Mouse (Mus musculus): ENCODE measurements around the gene Tspoap1. TPM values are rescaled to one million over a fixed set of nuclear protein-coding genes. Genes with fewer than 3 reads are reported as not detected.

Tspoap1 gene
- polyA plus RNA-seq, 1 experiment = 10.3 TPM

DNA sequence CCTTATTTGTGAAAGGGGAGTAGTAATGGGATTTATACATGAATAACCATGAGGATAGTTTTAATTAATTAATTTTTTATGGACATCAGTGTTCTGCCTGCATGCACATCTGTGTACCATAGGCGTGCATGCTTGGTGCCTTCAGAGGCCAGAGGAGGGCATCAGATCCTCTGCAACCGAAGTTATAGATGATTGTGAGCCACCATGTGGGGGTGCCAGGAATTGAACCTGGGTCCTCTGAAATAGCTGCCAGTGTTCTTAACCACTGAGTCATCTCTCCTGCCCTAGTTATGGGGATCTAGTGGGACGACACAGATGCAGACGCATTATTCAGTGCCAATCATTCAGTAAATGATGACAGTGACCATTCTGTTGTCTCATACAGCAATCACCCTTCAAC is 37.5 kb upstream of the Tspoap1 start:
- Histone ChIP-seq H3K4me3 (ENCODE audit: control insufficient read depth, low read depth, low read length) (no peak overlapping the region), H3K27me3 (ENCODE audit: control insufficient read depth, insufficient read depth, low read length) (no peaks in the 10 kb centered on the region), H3K4me1 (ENCODE audit: control insufficient read depth, insufficient read depth, low read length) (no peaks in the 10 kb centered on the region), H3K36me3 (ENCODE audit: control insufficient read depth, insufficient read depth, low read length) (no peaks in the 10 kb centered on the region), H3K27ac (ENCODE audit: control insufficient read depth, insufficient read depth, low read depth, low read length) (no peak overlapping the region)
- no peak for TF ChIP-seq POLR2A (IDR thresholded peaks at IDR 0.05; ENCODE audit: control insufficient read depth, low read depth, low read length)
- no peak for TF ChIP-seq CTCF (IDR thresholded peaks at IDR 0.05; ENCODE audit: control insufficient read depth, insufficient read depth, insufficient replicate concordance, low read depth, low read length)

DNA sequence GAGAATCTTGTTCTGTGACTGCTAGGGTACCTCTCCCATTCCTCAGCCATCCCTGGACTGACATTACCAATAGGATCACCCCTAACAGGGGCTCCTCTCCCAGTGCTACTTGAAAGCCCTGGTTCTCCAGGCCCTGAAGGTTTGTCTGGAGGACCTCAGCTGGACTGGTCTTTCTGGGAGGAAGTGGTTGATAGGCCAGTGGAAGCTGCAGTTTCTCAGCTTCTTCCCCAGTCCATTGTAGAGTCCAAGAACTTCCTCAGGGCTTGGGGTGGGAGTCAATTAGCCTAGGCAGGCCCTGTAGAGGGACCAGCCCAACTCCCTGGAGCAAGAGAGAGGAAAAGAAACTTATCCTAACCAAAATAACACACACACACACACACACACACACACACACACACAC is 34.8 kb upstream of the Tspoap1 start:
- TF ChIP-seq POLR2A (IDR thresholded peaks at IDR 0.05; ENCODE audit: control insufficient read depth, low read depth, low read length) (no peak), CTCF (IDR thresholded peaks at IDR 0.05; ENCODE audit: control insufficient read depth, insufficient read depth, insufficient replicate concordance, low read depth, low read length) (no peak)
- Histone ChIP-seq H3K4me1 (ENCODE audit: control insufficient read depth, insufficient read depth, low read length) (no peaks in the 10 kb centered on the region), H3K36me3 (ENCODE audit: control insufficient read depth, insufficient read depth, low read length) (no peaks in the 10 kb centered on the region), H3K4me3 (ENCODE audit: control insufficient read depth, low read depth, low read length) (no peak overlapping the region), H3K27me3 (ENCODE audit: control insufficient read depth, insufficient read depth, low read length) (no peaks in the 10 kb centered on the region), H3K27ac (ENCODE audit: control insufficient read depth, insufficient read depth, low read depth, low read length) (no peak overlapping the region)

DNA sequence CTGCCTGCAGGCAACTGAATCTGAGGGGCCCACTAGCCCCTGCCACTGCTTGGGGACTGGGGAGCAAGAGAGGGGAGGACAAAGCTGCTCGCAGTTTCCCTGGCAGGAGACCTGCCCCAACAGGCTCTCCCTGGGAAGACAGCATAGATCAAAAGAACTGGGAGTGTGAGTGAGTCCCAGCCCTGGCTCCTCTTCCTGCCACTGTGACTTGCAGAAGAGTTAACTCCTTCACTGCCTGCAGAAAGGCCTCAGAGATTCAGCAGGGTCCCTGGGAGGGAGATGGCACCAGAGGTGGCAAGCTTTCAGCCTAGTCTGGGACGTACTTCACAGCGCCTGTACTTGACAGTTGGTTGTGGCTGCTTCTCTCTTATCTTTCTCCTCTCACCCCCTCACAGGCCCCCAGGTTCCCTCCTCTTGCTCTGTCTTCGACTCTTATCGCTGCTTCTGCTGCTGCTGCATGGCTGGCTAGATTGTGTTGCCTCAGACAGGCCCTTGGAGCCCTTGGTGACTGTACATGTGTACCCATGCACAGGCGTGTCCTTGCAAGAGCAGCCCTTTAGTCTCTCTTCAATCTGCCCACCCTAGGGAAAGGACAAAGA is 34.3 kb upstream of the Tspoap1 start:
- Histone ChIP-seq H3K27ac (ENCODE audit: control insufficient read depth, insufficient read depth, low read depth, low read length) (no peak overlapping the region), H3K4me3 (ENCODE audit: control insufficient read depth, low read depth, low read length) (no peak overlapping the region)
- TF ChIP-seq CTCF (IDR thresholded peaks at IDR 0.05; ENCODE audit: control insufficient read depth, insufficient read depth, insufficient replicate concordance, low read depth, low read length) (no peak), POLR2A (IDR thresholded peaks at IDR 0.05; ENCODE audit: control insufficient read depth, low read depth, low read length) (no peak)

DNA sequence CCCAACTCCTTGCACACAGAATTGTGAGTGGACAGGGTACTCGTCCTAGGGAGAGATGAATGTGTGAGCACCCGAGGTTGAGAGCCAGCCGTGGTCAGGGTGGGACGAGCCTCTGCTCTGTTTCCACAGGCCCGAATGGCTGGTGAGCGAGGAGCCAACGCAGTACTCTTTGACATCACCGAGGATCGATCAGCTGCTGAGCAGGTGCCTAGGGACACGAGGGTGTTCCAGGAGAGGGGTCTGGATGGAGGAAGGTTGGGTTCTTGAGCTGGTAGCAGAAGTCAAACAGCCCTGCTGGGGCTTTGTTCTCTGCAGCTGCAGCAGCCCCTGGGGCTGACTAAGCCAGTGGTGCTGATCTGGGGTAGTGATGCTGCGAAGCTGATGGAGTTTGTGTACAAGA is 33.3 kb upstream of the Tspoap1 start:
- Histone ChIP-seq H3K27me3 (ENCODE audit: control insufficient read depth, insufficient read depth, low read length) (no peaks in the 10 kb centered on the region), H3K4me3 (ENCODE audit: control insufficient read depth, low read depth, low read length) (no peak overlapping the region), H3K27ac (ENCODE audit: control insufficient read depth, insufficient read depth, low read depth, low read length) (no peak overlapping the region), H3K4me1 (ENCODE audit: control insufficient read depth, insufficient read depth, low read length) (peaks cover 4% of the 10 kb centered on the region; the same call in 1 of the 2 replicates), H3K36me3 (ENCODE audit: control insufficient read depth, insufficient read depth, low read length) (no peaks in the 10 kb centered on the region)
- no peak for TF ChIP-seq POLR2A (IDR thresholded peaks at IDR 0.05; ENCODE audit: control insufficient read depth, low read depth, low read length)
- no peak for TF ChIP-seq CTCF (IDR thresholded peaks at IDR 0.05; ENCODE audit: control insufficient read depth, insufficient read depth, insufficient replicate concordance, low read depth, low read length)

More for the DNA sequence above, 34.3 kb upstream of the Tspoap1 start:
- Histone ChIP-seq H3K4me1 (ENCODE audit: control insufficient read depth, insufficient read depth, low read length) (peaks cover 2% of the 10 kb centered on the region; the same call in 1 of the 2 replicates), H3K36me3 (ENCODE audit: control insufficient read depth, insufficient read depth, low read length) (no peaks in the 10 kb centered on the region), H3K27me3 (ENCODE audit: control insufficient read depth, insufficient read depth, low read length) (no peaks in the 10 kb centered on the region)

DNA sequence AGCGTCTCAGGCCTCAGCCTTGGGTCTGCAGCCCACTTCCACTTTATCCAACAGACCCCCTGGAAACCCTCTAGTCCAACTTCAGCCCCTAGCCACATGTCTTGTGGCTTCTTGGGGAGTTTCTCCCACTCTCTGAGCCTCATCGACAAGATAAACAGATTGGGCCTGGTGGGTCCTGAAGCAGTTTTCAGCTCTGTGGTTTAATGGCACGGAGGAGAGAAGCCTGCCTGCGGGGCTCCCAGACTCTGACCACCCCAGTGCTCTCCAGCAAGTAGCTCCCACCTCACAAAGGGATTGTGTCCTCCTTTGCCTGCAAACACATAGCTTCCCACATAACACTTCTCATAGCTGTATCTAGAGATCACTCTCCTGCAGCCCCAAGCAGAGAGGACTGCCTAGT is 32.9 kb upstream of the Tspoap1 start:
- H3K36me3 ChIP-seq (ENCODE audit: control insufficient read depth, insufficient read depth, low read length) = no peaks in the 10 kb centered on the region
- H3K27me3 ChIP-seq (ENCODE audit: control insufficient read depth, insufficient read depth, low read length) = no peaks in the 10 kb centered on the region
- peaks cover 4% of the 10 kb centered on the region; the same call in 1 of the 2 replicates for H3K4me1 ChIP-seq (ENCODE audit: control insufficient read depth, insufficient read depth, low read length)
- TF ChIP-seq POLR2A (IDR thresholded peaks at IDR 0.05; ENCODE audit: control insufficient read depth, low read depth, low read length) (no peak), CTCF (IDR thresholded peaks at IDR 0.05; ENCODE audit: control insufficient read depth, insufficient read depth, insufficient replicate concordance, low read depth, low read length) (no peak)
- H3K27ac ChIP-seq (ENCODE audit: control insufficient read depth, insufficient read depth, low read depth, low read length) = no peak overlapping the region
- H3K4me3 ChIP-seq (ENCODE audit: control insufficient read depth, low read depth, low read length) = no peak overlapping the region

DNA sequence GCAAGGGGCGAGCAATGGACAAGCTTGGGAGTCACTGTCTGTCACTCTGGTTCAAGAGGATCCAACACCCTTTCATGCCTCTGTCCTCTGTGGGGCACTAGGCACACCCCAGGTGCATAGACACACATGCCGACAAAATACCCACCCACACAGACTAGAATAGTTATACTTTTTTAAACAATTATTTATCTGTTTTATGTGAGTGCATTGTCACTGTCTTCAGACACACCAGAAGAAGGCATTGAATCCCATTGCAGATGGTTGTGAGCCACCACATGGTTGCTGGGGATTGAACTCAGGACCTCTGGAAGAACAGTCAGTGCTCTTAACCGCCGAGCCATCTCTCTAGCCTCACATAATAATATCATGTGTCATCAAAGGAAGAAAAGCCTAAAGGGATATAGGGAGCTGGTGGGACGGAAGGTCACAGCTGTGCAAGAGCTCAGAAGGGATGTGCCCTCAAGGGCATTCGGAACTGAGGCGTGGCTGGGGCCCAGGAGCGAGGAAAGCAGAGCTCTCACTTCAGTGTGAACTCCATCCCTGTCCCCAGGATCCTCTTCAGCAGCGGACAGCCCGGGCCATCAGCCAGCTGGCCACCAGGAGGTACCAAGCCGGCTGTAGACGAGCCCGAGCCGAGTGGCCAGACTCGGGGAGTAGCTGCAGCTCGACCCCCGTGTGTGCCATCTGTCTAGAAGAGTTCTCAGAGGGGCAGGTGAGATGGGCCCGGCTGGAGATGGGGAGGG is 31.3 kb upstream of the Tspoap1 start:
- no peak for TF ChIP-seq POLR2A (IDR thresholded peaks at IDR 0.05; ENCODE audit: control insufficient read depth, low read depth, low read length)
- TF ChIP-seq CTCF (IDR thresholded peaks at IDR 0.05; ENCODE audit: control insufficient read depth, insufficient read depth, insufficient replicate concordance, low read depth, low read length) = no peak
- Histone ChIP-seq H3K4me3 (ENCODE audit: control insufficient read depth, low read depth, low read length) (no peak overlapping the region), H3K27me3 (ENCODE audit: control insufficient read depth, insufficient read depth, low read length) (no peaks in the 10 kb centered on the region), H3K27ac (ENCODE audit: control insufficient read depth, insufficient read depth, low read depth, low read length) (no peak overlapping the region), H3K36me3 (ENCODE audit: control insufficient read depth, insufficient read depth, low read length) (no peaks in the 10 kb centered on the region), H3K4me1 (ENCODE audit: control insufficient read depth, insufficient read depth, low read length) (peaks cover 4% of the 10 kb centered on the region; the same call in 1 of the 2 replicates)

DNA sequence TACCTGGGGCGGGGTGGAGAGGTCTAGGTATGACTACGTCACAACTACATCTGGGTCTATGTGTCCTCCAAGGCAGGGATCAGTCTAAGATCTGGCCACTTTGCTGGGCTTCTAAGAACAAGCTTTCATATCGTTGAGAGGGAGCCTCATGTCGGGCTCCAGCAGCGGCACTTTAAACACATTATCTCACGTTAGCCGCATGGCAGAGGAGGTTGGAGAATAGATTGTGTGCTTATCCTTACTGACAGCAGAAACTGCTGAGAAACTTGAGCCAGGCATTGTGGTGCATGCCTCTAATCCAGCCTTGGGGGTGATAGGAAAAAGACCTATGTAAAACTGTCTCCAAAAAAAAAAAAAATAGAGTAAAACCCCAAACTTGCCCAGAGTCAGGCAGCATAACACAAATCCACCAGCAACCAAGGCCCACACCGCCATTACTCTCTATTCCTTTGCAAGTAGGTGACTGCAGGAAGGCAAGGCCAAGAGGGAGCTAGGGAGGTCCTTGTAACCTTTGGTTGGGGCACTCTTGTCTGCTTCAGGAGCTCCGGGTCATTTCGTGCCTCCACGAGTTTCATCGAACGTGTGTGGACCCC is 30.7 kb upstream of the Tspoap1 start:
- H3K27ac ChIP-seq (ENCODE audit: control insufficient read depth, insufficient read depth, low read depth, low read length) = no peak overlapping the region
- no peaks in the 10 kb centered on the region for H3K36me3 ChIP-seq (ENCODE audit: control insufficient read depth, insufficient read depth, low read length)
- peaks cover 4% of the 10 kb centered on the region; the same call in 1 of the 2 replicates for H3K4me1 ChIP-seq (ENCODE audit: control insufficient read depth, insufficient read depth, low read length)

More for the DNA sequence above, 30.7 kb upstream of the Tspoap1 start:
- no peak overlapping the region for H3K4me3 ChIP-seq (ENCODE audit: control insufficient read depth, low read depth, low read length)
- TF ChIP-seq CTCF (IDR thresholded peaks at IDR 0.05; ENCODE audit: control insufficient read depth, insufficient read depth, insufficient replicate concordance, low read depth, low read length) (no peak), POLR2A (IDR thresholded peaks at IDR 0.05; ENCODE audit: control insufficient read depth, low read depth, low read length) (no peak)
- no peaks in the 10 kb centered on the region for H3K27me3 ChIP-seq (ENCODE audit: control insufficient read depth, insufficient read depth, low read length)
